Mouse (Mus musculus): ENCODE results near the gene Kcnj4. TPM values are rescaled to one million over a fixed set of nuclear protein-coding genes. Genes with fewer than 3 reads are reported as not detected.

Kcnj4 gene
- not detected for polyA plus RNA-seq (2014; fragmentation: Illumina TruSeq; extraction: RNeasy Lipid Tissue Mini Kit (QIAGEN cat#74804); ENCODE audit: low read depth, low replicate concordance)

DNA sequence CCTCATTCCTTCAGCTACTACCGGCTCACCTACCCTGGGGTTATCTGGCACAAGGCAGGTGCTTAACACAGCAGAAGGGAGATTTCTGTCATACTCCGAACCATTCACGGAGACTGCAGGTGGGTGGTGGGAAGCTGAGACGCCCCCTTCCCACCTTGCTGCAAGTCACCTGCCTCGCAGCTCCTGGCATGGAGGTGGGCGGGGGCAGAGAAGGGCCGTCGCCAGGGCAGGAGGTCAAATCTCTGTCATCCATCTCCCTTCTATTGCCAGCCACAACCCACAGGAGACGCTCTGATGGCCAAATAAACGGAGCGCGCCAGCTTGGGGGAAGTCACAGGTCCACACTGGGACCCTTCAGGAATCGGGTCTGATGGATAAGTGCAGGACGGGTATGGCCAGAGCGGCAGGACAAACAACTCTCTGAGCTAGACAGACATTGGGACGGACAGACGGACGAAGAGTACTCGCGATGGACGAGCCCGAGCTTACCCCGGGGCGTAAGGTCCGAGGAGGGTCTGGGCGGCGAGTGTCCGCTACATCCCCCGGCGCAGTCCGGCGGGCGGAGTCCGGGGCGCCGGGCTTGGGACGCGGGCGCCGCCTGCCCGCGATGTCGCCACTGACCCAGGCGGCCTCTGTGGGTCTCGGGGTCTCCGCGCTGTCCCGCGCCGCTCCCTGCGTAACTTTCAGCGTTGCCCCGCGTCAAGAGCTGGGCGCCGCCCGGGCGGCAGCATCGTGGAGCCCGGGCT is at the start of gene Kcnj4:
Gene Kcnj4 (minus strand): TSS at position 535 of the 746 bp plus-strand sequence.

DNA sequence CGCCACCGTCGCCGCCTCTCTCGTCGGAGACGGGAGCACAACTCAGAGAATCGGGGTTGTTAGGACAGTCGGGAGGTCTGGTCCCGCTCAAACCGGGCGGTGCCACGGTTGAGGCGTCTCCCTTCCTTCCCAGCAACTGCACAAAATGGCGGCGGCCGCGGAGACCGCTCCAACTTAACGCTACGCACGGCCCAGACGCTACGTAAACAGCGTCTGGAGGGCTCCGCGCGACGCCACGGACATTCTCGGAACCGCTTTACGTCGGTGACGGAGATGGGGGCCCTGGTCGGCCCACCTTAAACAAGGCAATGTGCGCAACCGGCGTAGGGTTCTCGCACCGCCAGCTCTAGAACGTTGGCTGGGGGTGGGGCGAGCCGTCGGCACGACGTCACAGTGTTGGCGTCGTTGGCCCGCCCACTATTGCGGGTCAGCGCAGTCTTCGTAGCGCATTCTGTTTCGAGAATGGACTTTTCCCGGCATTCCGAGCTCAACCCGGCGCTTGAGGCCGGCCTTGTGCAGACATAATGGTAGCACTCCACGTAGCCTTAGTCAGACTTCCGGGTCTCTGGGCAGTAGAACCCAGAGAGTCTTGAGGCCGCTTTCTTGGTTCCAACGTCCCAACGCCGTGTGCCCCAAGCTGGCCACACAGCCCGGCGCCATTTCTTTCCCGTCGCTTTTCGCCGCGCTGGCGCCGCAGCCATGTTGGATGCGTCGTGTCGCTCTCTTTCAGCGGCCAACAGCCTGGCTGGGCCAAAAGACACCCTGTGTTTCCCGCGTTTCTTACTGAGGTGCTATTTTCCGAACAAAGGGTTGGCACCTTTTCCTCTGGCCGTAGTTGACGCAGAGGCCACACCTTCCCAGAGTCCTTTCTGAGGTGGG is 41.6 kb upstream of the Kcnj4 start, which contains the start of gene Ddx17:
Gene Ddx17 (minus strand): TSS at position 332 of the 879 bp plus-strand sequence.

DNA sequence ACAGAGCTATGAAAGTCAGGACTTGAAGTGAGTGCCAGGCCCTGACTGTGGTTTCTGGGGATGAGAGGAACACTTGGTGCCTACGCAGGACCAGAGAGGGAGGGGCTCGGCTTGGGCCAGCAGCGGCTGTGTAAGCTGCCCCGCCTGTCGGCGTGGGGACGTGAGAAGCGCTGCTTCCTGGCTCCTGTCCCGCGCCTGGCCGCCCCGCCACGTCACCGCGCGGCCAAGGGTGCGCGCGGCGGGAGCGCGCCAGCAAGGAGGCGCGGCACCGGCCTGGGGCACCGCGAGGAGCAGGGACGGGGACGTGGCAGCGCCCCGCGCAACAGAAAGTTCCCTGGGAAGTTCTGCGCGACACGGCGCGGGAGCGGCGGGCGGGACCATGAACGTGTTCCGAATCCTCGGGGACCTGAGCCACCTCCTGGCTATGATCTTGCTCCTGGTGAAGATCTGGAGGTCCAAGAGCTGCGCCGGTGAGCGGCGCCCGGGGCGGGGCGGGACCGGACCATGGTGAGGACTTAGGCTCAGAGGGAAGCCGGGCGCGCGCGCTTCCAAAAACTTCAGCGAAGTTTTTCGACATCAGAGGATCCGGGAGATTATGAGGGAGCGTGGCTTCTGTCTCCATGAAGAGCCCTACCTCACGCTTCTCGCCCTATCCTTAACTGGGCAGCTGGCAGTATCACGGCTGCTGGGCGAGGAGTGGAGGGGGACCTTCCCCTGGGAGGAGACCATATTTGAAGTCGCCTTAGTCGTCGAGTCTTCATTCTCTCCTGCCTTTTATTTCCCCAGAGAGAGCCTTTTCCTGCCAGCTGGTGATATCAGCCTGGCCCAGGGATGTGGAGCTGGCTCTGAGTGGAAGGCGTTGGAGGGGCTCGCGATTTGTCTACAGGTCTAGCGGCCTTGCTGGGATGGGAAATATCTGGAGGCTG is 11.4 kb upstream of the Kcnj4 start, which contains the start of gene Kdelr3:
Gene Kdelr3 (plus strand): TSS at position 241 of the 926 bp plus-strand sequence.

DNA sequence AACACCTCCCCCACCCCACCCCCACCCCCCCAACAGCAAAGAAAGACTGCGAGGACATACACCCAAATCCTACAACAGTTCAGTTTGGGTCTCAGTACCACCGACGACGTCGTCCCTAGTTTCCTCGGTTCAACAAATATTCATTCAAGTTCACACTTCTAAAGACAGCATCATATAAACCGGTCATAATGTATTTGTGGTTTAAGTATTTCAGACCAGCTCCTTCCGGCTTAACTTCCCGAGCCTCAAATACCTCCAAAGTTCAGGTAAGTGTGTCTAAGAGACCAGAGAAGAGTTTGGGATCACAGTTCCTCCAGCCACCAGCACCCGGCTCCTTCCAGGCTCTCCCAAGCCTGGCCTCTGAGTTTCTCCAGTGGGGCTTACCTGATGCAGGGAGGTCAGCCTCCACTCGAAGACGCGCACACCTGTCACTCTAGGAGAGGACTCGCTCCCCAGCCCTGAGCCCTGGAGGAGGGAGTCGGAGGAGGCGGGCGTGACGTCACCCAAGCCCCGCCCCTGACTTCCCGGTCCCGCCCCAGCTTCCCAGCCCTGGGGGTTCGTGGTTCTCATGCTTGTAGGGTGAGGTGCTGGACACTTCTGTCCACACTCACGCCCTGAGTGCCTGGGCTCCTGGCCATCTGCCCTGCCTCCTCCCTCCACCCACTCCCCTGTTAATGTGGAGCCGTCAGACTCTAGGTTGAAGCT is 49.8 kb downstream of the Kcnj4 start, which contains the start of gene Csnk1e:
Gene Csnk1e (minus strand): TSS at position 461 of the 705 bp plus-strand sequence.

Other genes with a start within 250 kb of the Kcnj4 start
- gene Baiap2l2, start 219.7 kb downstream of the Kcnj4 start, polyA plus RNA-seq (2014; fragmentation: Illumina TruSeq; extraction: RNeasy Lipid Tissue Mini Kit (QIAGEN cat#74804); ENCODE audit: low read depth, low replicate concordance): 2.9 TPM
- gene Pla2g6, start 176.9 kb downstream of the Kcnj4 start, polyA plus RNA-seq (2014; fragmentation: Illumina TruSeq; extraction: RNeasy Lipid Tissue Mini Kit (QIAGEN cat#74804); ENCODE audit: low read depth, low replicate concordance): 0.53 TPM
- 0.32 TPM for gene Maff, start 158.6 kb downstream of the Kcnj4 start, polyA plus RNA-seq (2014; fragmentation: Illumina TruSeq; extraction: RNeasy Lipid Tissue Mini Kit (QIAGEN cat#74804); ENCODE audit: low read depth, low replicate concordance)
- 3.4 TPM for gene Tmem184b, start 101.7 kb downstream of the Kcnj4 start, polyA plus RNA-seq (2014; fragmentation: Illumina TruSeq; extraction: RNeasy Lipid Tissue Mini Kit (QIAGEN cat#74804); ENCODE audit: low read depth, low replicate concordance)
- 3.3 TPM for gene Csnk1e, start 49.7 kb downstream of the Kcnj4 start, polyA plus RNA-seq (2014; fragmentation: Illumina TruSeq; extraction: RNeasy Lipid Tissue Mini Kit (QIAGEN cat#74804); ENCODE audit: low read depth, low replicate concordance)
- gene Kdelr3, start 11.2 kb upstream of the Kcnj4 start, polyA plus RNA-seq (2014; fragmentation: Illumina TruSeq; extraction: RNeasy Lipid Tissue Mini Kit (QIAGEN cat#74804); ENCODE audit: low read depth, low replicate concordance): 2.7 TPM
- 173 TPM for gene Ddx17, start 41.5 kb upstream of the Kcnj4 start, polyA plus RNA-seq (2014; fragmentation: Illumina TruSeq; extraction: RNeasy Lipid Tissue Mini Kit (QIAGEN cat#74804); ENCODE audit: low read depth, low replicate concordance)
- gene Dmc1, start 99.9 kb upstream of the Kcnj4 start, polyA plus RNA-seq (2014; fragmentation: Illumina TruSeq; extraction: RNeasy Lipid Tissue Mini Kit (QIAGEN cat#74804); ENCODE audit: low read depth, low replicate concordance): not detected
- gene Fam227a, start 153.7 kb upstream of the Kcnj4 start, polyA plus RNA-seq (2014; fragmentation: Illumina TruSeq; extraction: RNeasy Lipid Tissue Mini Kit (QIAGEN cat#74804); ENCODE audit: low read depth, low replicate concordance): 1.5 TPM
- gene Cby1, start 154.0 kb upstream of the Kcnj4 start, polyA plus RNA-seq (2014; fragmentation: Illumina TruSeq; extraction: RNeasy Lipid Tissue Mini Kit (QIAGEN cat#74804); ENCODE audit: low read depth, low replicate concordance): 2.2 TPM
- gene Tomm22, start 165.6 kb upstream of the Kcnj4 start, polyA plus RNA-seq (2014; fragmentation: Illumina TruSeq; extraction: RNeasy Lipid Tissue Mini Kit (QIAGEN cat#74804); ENCODE audit: low read depth, low replicate concordance): 247 TPM
- gene Josd1, start 182.7 kb upstream of the Kcnj4 start, polyA plus RNA-seq (2014; fragmentation: Illumina TruSeq; extraction: RNeasy Lipid Tissue Mini Kit (QIAGEN cat#74804); ENCODE audit: low read depth, low replicate concordance): 10.3 TPM
- gene Gtpbp1, start 185.6 kb upstream of the Kcnj4 start, polyA plus RNA-seq (2014; fragmentation: Illumina TruSeq; extraction: RNeasy Lipid Tissue Mini Kit (QIAGEN cat#74804); ENCODE audit: low read depth, low replicate concordance): 0.73 TPM
- gene Sun2, start 237.3 kb upstream of the Kcnj4 start, polyA plus RNA-seq (2014; fragmentation: Illumina TruSeq; extraction: RNeasy Lipid Tissue Mini Kit (QIAGEN cat#74804); ENCODE audit: low read depth, low replicate concordance): 2.7 TPM

Measured in kidney, adult 10 weeks (tissue).